Mouse (Mus musculus) midbrain, embryonic 16.5 days (tissue): ENCODE measurements around the gene Znfx1. TPM values are rescaled to one million over a fixed set of nuclear protein-coding genes. Genes with fewer than 3 reads are reported as not detected.

Source experiments
- ATAC-seq: fragments of 200-750 bp; cut with Nextera tagmentation; 2 replicates; pipeline ENCODE4 v1.8.0; 2017; ENCODE audit warnings: moderate TSS enrichment
- H3K27ac ChIP-seq: fragments of 300-500 bp; sonication (generic); 2 replicates; pipeline ENCODE4 v1.5.1; 2014; ENCODE audit warnings: mild to moderate bottlenecking, low read length, mixed read lengths
- H3K27me3 ChIP-seq: fragments of 300-500 bp; sonication (generic); 2 replicates; pipeline ENCODE4 v1.6.1; 2014; ENCODE audit warnings: low read depth, low read length, mixed read lengths; ENCODE audit not compliant: control insufficient read depth, insufficient read depth
- H3K36me3 ChIP-seq: fragments of 300-500 bp; sonication (generic); 2 replicates; pipeline ENCODE4 v1.6.1; 2014; ENCODE audit warnings: mild to moderate bottlenecking, low read length, moderate library complexity, mixed read lengths; ENCODE audit not compliant: control insufficient read depth, insufficient read depth
- H3K4me1 ChIP-seq: fragments of 300-500 bp; sonication (generic); 2 replicates; pipeline ENCODE4 v1.6.1; 2014; ENCODE audit warnings: mild to moderate bottlenecking, low read length, mixed read lengths; ENCODE audit not compliant: control insufficient read depth, insufficient read depth
- H3K4me2 ChIP-seq: fragments of 300-500 bp; sonication (generic); 2 replicates; pipeline ENCODE4 v1.6.1; 2014; ENCODE audit warnings: mild to moderate bottlenecking, low read length, mixed read lengths
- H3K4me3 ChIP-seq: fragments of 300-500 bp; sonication (generic); 2 replicates; pipeline ENCODE4 v1.5.1; 2014; ENCODE audit warnings: low read depth, mild to moderate bottlenecking, low read length, moderate library complexity, mixed read lengths
- H3K9ac ChIP-seq: fragments of 300-500 bp; sonication (generic); 2 replicates; pipeline ENCODE4 v1.6.1; 2014; ENCODE audit warnings: low read depth, low read length, mixed read lengths
- H3K9me3 ChIP-seq: fragments of 300-500 bp; sonication (generic); replicated peaks from 2 replicates; pipeline ENCODE4 v1.6.1; 2014; ENCODE audit warnings: mild to moderate bottlenecking, low read length, mixed read lengths; ENCODE audit not compliant: control insufficient read depth, poor library complexity, severe bottlenecking
- WGBS: fragments of 180-500 bp; shearing (Covaris S2); extraction: QIAGEN DNeasy Blood & Tissue Kit; methylation state at CpG from one replicate; pipeline ENCODE4 v1.1.7; 2014; 5-methylcytosine and 5-hydroxymethylcytosine counted together
- polyA plus RNA-seq: library from polyadenylated mRNA; unstranded; fragments of >200 nt; fragmentation: Nextera tagmentation; extraction: Ambion mirVana; gene quantifications from 2 replicates; pipeline ENCODE4 v1.2.1, GENCODE M21; 2015

Gene Znfx1
- polyA plus RNA-seq, 1 experiment from 2014 or later: 6.2 TPM

DNA sequence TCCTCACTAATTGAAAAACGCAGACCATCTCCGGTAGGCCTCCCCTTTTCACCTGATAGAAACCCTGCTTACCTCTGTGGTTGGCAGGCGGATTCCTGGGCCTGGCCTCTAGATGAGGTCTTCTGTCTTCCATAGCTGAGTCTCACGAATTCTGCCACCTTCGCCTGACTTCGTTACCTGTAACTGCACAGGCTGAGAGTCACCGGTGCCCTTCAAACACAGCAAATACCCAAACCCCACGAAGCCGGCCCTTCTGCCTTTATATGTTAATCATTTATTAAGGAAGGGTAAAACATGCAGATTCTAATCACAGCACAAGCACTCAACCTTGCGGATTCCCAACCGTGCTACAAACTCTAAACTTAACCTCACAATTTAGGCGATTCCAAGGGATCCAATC is 2.9 kb downstream of the Znfx1 start:
- no peak for ATAC-seq
- Histone ChIP-seq H3K9ac (0 out of 2 replicates have a peak overlapping the region, but pooled peaks have one; percentile 40), H3K27ac (no peak overlapping the region), H3K36me3 (peaks cover 19% of the 10 kb centered on the region), H3K4me1 (peaks cover 22% of the 10 kb centered on the region), H3K27me3 (no peaks in the 10 kb centered on the region), H3K4me2 (no peak overlapping the region), H3K9me3 (no peaks in the 10 kb centered on the region), H3K4me3 (no peak overlapping the region)
- WGBS: 70% methylated on average over 12 of the region's 12 CpGs

DNA sequence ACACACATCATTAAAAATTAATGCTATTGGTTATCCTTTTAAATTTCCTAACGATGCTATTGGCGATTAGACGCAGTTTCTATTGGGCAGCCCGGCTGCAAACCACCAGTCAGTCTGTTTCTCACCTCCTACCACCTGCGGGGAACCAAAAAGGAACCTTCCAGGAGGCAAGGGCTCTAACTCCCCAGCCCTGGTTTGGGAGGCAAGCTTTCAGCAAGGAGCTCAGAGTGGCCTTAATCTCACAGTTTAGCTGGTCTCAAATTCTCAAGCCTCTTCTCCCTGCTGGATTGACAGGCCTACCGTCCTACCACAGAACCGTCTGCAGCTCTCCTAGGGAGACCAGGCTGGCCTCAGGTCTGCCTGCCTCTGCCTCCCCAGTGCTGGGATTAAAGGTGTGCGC is 3.3 kb downstream of the Znfx1 start:
- H3K36me3 ChIP-seq: peaks cover 19% of the 10 kb centered on the region
- no peaks in the 10 kb centered on the region for H3K9me3 ChIP-seq
- H3K9ac ChIP-seq: no peak overlapping the region
- WGBS: 36% methylated on average over 8 of the region's 8 CpGs
- H3K27ac ChIP-seq: no peak overlapping the region
- no peak overlapping the region for H3K4me2 ChIP-seq
- H3K4me1 ChIP-seq: peaks cover 18% of the 10 kb centered on the region
- ATAC-seq: no peak
- no peaks in the 10 kb centered on the region for H3K27me3 ChIP-seq
- no peak overlapping the region for H3K4me3 ChIP-seq

DNA sequence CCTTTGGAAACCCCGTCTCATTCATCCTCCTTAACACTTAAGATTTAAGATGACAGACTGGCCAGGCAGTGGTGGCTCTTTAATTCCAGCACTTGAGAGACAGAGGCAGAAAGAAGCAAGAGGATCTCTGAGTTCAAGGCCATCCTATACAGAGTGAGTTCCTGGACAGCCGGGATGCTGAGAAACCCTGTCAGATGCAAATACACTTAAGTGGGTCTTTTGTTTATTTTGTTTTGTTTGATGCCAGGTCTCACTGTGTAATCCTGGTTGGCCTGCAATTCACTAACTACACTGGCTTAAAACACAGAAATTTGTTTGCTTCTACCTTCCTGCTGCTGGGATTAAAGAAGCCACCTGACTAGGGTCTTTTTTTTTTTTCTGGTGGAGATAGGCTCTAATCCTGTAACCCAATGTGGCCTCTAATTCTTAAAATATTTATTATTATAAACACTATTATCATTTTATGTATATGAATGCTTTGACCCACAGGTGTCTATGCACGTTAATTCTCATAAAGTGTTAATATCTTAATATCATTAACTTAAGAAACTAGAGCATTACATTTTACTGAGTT is 3.9 kb downstream of the Znfx1 start:
- Histone ChIP-seq H3K4me2 (no peak overlapping the region), H3K27me3 (no peaks in the 10 kb centered on the region), H3K4me1 (peaks cover 17% of the 10 kb centered on the region), H3K27ac (no peak overlapping the region), H3K9ac (no peak overlapping the region), H3K36me3 (peaks cover 21% of the 10 kb centered on the region), H3K4me3 (no peak overlapping the region), H3K9me3 (no peaks in the 10 kb centered on the region)
- ATAC-seq: no peak
- 66% methylated on average over 3 of the region's 3 CpGs for WGBS

DNA sequence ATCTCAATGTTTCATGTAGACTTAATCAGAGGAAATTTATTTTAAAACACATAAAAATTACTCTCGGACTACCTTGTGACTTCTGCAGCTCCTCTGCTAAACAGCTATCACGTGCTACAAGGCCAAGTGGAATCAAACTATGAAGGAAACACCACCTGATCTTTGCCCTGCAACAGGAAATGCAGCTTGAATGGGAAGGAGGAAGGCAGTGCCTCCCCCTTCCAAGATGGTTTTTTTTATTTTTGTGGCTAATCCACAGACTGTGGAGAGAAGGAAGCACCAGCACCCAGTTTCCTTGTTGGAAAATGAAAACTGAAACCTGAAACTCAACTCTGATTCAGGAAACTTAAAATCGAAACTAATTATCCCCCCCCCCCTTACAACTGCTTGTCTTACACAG is 4.6 kb downstream of the Znfx1 start:
- Histone ChIP-seq H3K27me3 (no peaks in the 10 kb centered on the region), H3K4me1 (peaks cover 23% of the 10 kb centered on the region), H3K36me3 (peaks cover 22% of the 10 kb centered on the region), H3K9ac (no peak overlapping the region), H3K27ac (no peak overlapping the region), H3K4me3 (no peak overlapping the region), H3K9me3 (no peaks in the 10 kb centered on the region), H3K4me2 (no peak overlapping the region)
- 79% methylated on average over 3 of the region's 3 CpGs for WGBS
- no peak for ATAC-seq

DNA sequence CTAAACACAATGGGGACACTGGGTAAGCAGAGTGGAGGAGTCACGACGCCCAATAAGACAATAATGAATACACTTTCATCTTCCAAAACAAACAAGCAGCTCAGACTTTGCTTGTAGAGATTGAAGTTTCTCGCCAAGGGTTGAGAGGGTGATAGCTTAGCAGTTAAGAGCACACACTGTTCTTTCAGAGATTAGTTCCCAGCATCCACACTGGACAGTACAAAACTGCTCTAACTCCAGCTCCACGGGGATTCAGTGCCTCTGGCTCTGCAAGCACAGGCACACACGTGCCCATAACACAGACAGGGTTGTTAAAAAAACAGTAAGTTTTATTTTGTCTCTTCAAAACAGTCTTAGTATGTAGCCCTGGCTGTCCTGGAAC is 5.9 kb downstream of the Znfx1 start:
- Histone ChIP-seq H3K9ac (no peak overlapping the region), H3K27me3 (no peaks in the 10 kb centered on the region), H3K9me3 (no peaks in the 10 kb centered on the region), H3K27ac (no peak overlapping the region), H3K4me2 (no peak overlapping the region), H3K4me3 (no peak overlapping the region), H3K4me1 (peaks cover 26% of the 10 kb centered on the region), H3K36me3 (peaks cover 28% of the 10 kb centered on the region)
- ATAC-seq: no peak
- WGBS: 83% methylated on average over 5 of the region's 5 CpGs

DNA sequence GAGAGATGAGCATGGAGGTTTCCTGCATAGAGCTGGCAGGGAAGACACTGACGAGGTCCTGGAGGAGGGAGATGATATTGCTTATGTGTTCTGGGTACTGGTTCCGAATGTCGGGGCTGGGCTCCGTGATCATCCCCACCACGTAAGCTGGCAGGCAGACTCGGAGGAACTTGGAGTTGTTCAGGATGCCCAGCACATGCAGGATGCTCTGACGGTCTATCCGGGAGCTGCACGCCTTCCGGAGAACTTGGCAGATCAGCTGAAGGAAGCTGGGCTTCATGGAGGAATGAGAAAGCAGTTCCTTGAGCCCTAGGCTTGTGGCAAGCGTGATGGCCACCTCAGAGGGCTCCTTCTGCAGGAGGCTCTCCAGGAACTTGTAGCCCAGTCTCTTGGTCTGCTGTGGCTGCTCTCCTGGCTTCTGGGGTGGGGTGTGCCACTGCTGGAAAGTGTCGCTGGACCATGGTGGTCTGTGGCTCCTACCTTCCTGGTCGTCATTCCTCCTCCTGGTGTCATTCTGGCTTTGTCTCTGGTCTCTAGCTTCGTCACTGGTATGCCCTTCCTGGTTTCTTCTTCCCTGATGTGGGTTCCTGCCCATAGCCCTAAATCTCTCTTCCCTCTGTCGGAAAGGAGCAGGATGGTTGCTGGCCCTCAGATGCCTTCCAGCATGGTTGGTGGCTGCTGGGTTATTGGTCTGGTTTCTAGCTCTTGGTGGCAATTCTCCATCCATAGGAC is 6.4 kb downstream of the Znfx1 start:
- H3K27ac ChIP-seq: no peak overlapping the region
- no peak overlapping the region for H3K9ac ChIP-seq
- H3K4me1 ChIP-seq: peaks cover 20% of the 10 kb centered on the region
- ATAC-seq: no peak
- no peak overlapping the region for H3K4me2 ChIP-seq
- H3K4me3 ChIP-seq: no peak overlapping the region
- WGBS: 95% methylated on average over 15 of the region's 15 CpGs
- H3K9me3 ChIP-seq: no peaks in the 10 kb centered on the region
- H3K27me3 ChIP-seq: no peaks in the 10 kb centered on the region
- peaks cover 34% of the 10 kb centered on the region for H3K36me3 ChIP-seq

DNA sequence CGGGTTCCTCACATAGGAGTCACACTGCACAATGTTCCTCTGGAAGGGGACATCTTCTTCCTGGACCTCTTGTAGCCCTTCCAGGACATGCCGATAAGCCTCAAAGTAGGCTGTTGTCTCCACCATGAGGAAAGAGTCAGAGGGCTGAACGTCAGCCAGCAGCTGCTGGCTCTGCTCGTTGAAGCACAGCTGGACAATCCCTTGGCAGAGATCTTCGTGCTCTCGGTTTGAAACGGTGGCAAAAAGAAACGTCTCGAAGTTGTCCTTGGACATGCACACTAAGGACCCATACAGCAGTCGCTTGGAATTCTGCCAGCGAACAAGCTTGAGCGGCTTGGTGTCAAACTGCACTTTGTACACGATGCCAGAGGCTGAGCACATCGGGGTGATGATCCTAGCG is 7.4 kb downstream of the Znfx1 start:
- Histone ChIP-seq H3K27ac (no peak overlapping the region), H3K27me3 (no peaks in the 10 kb centered on the region), H3K4me3 (no peak overlapping the region), H3K9ac (no peak overlapping the region), H3K4me2 (no peak overlapping the region), H3K9me3 (no peaks in the 10 kb centered on the region), H3K36me3 (peaks cover 38% of the 10 kb centered on the region), H3K4me1 (peaks cover 11% of the 10 kb centered on the region)
- WGBS: 83% methylated on average over 15 of the region's 15 CpGs
- no peak for ATAC-seq

DNA sequence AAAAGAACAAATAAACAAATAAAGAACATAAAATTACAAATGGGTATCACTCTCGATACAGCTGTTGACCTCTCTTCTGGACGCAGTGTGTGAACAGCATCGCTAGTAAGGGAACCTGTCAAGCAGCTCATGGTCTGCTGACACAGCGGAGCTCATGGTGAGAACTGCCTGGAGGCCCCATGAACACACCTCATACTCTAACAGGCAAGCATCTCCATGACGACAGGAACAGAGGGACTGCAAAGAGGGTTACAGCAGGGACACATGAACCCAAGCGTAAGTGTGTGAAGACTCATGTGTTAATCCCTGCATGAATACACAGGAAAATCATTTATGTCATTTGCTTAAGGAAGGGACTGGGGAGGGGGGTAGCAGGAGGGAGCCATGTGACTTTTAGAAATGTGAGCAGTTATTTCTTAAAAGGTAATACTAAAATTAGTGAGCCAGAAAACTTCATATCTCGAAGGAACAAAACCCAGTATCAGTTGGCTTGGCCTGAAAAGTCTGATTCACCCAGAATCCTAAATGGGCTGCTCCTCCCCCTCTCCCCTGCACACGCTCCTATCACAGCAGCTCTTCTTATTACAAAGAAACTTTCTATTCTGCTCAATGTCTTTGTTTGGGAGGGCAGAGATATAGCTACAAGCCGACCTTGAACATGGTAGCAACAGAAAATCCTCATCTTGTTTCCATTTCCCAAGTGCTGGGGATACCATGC is 9.5 kb downstream of the Znfx1 start:
- H3K4me3 ChIP-seq: no peak overlapping the region
- H3K36me3 ChIP-seq: peaks cover 52% of the 10 kb centered on the region
- no peaks in the 10 kb centered on the region for H3K27me3 ChIP-seq
- 55% methylated on average over 9 of the region's 9 CpGs for WGBS
- no peaks in the 10 kb centered on the region for H3K9me3 ChIP-seq
- H3K4me1 ChIP-seq: peaks cover 9% of the 10 kb centered on the region
- H3K4me2 ChIP-seq: no peak overlapping the region
- ATAC-seq: no peak
- no peak overlapping the region for H3K27ac ChIP-seq
- no peak overlapping the region for H3K9ac ChIP-seq

DNA sequence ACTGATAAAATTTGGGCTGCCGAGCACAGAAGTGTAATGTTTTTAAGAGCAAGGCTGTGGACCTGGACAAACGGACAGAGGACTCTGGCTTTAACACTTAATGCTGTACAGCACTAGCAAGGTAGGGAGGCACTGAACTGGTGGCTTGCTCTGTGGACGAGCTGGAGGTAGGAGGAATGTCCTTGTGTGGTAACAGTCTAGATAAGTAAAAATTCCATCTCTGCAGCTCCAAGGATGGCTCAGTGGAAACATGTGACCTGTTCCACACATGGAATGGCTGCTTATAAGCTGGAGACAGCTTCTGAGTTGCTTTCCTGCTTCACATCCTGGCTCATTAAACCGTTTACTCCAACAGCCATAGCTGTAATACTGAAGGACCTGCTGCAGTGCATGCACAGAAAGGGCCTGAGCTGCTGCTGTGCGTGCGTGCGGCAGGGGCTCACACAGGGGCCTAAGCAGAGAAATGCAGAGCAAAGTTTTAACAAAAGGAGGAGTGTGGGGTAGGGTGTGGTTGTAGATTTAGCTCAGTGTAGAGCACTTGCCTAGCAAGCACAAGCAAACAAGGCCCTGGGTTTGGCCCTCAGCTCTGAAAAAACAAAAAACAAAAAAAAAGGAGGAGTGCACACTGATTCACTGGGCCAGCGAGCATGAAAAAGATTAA is 14.0 kb downstream of the Znfx1 start:
- Histone ChIP-seq H3K27me3 (no peaks in the 10 kb centered on the region), H3K4me2 (no peak overlapping the region), H3K4me1 (peaks cover 9% of the 10 kb centered on the region), H3K9ac (no peak overlapping the region), H3K9me3 (no peaks in the 10 kb centered on the region), H3K4me3 (no peak overlapping the region), H3K27ac (no peak overlapping the region), H3K36me3 (peaks cover 64% of the 10 kb centered on the region)
- ATAC-seq: no peak
- WGBS: 89% methylated on average over 8 of the region's 8 CpGs
